Mouse (Mus musculus) hindbrain, postnatal 0 days (tissue): ENCODE results near the gene Cacfd1. TPM values are rescaled to one million over a fixed set of nuclear protein-coding genes. Genes with fewer than 3 reads are reported as not detected.

Source experiments
- ATAC-seq: fragments of 200-750 bp; cut with Nextera tagmentation; 2 replicates; pipeline ENCODE4 v1.8.0; 2017; ENCODE audit warnings: mild to moderate bottlenecking, moderate TSS enrichment, moderate library complexity
- DNase-seq: peaks from one replicate; pipeline ENCODE4 v3.0.0-alpha.2; 2015; ENCODE audit warnings: low spot score
- H3K27ac ChIP-seq: fragments of 300-500 bp; sonication (generic); 2 replicates; pipeline ENCODE4 v1.5.1; 2014; ENCODE audit warnings: mild to moderate bottlenecking
- H3K27me3 ChIP-seq: fragments of 300-500 bp; sonication (generic); 2 replicates; pipeline ENCODE4 v1.6.1; 2014; ENCODE audit warnings: low read length, mixed read lengths; ENCODE audit not compliant: insufficient read depth
- H3K36me3 ChIP-seq: fragments of 300-500 bp; sonication (generic); 2 replicates; pipeline ENCODE4 v1.6.1; 2014; ENCODE audit warnings: low read length, mixed read lengths; ENCODE audit not compliant: insufficient read depth
- H3K4me1 ChIP-seq: fragments of 300-500 bp; sonication (generic); 2 replicates; pipeline ENCODE4 v1.6.1; 2014; ENCODE audit warnings: antibody characterized with exemption, low read length, mixed read lengths; ENCODE audit not compliant: insufficient read depth
- H3K4me2 ChIP-seq: fragments of 300-500 bp; sonication (generic); 2 replicates; pipeline ENCODE4 v1.6.1; 2014; ENCODE audit warnings: low read depth, mild to moderate bottlenecking, low read length, moderate library complexity, mixed read lengths
- H3K4me3 ChIP-seq: fragments of 300-500 bp; sonication (generic); 2 replicates; pipeline ENCODE4 v1.5.1; 2014; ENCODE audit warnings: low read length
- H3K9ac ChIP-seq: fragments of 300-500 bp; sonication (generic); replicated peaks from 2 replicates; pipeline ENCODE4 v1.6.1; 2014; ENCODE audit warnings: mild to moderate bottlenecking, low read length, moderate library complexity, mixed read lengths
- H3K9me3 ChIP-seq: fragments of 300-500 bp; sonication (generic); 2 replicates; pipeline ENCODE4 v1.6.1; 2016; ENCODE audit warnings: low read length, mixed read lengths
- CTCF ChIP-seq: IDR thresholded peaks from 2 replicates; pipeline ENCODE4 v1.5.1; 2016; ENCODE audit warnings: antibody characterized with exemption, control low read depth, low read depth
- WGBS: fragments of 180-500 bp; shearing (Covaris S2); extraction: QIAGEN DNeasy Blood & Tissue Kit; methylation state at CpG from one replicate; pipeline ENCODE4 v1.1.7; 2014; 5-methylcytosine and 5-hydroxymethylcytosine counted together
- polyA plus RNA-seq: library from polyadenylated mRNA; unstranded; fragments of >200 nt; fragmentation: Nextera tagmentation; extraction: Ambion mirVana; gene quantifications from 2 replicates; pipeline ENCODE4 v1.2.1, GENCODE M21; 2015
- total RNA-seq: library from RNA; depleted of rRNA; stranded (reverse); fragments of >200 nt; gene quantifications from 2 replicates; pipeline ENCODE4 v1.2.3, GENCODE M21; 2014

Cacfd1 gene
- total and polyA plus RNA-seq, 2 experiments from 2014 or later, result 50.1 to 90.6 TPM

- Histone ChIP-seq H3K9ac (no peak overlapping the region), H3K27ac (no peak overlapping the region), H3K9me3 (no peaks in the 10 kb centered on the region), H3K4me3 (no peak overlapping the region), H3K27me3 (no peaks in the 10 kb centered on the region), H3K4me1 (peaks cover 13% of the 10 kb centered on the region), H3K4me2 (no peak overlapping the region), H3K36me3 (no peaks in the 10 kb centered on the region)
- ATAC-seq (no peak), DNase-seq (no peak)
- 80% methylated on average over 7 of the region's 7 CpGs for WGBS
- TF ChIP-seq CTCF, result no peak
Measured at GRCm38 (mm10) chr2:27007701-27008100, 2.0 kb upstream of the Cacfd1 start.

- ATAC-seq (peak; percentile 81), DNase-seq (peak; percentile 81)
- 50% methylated on average over 5 of the region's 5 CpGs for WGBS
- peaks cover 38% of the 10 kb centered on the region for H3K36me3 ChIP-seq
- H3K9me3 ChIP-seq, result no peaks in the 10 kb centered on the region
- H3K4me1 ChIP-seq, result no peaks in the 10 kb centered on the region
- H3K27me3 ChIP-seq, result no peaks in the 10 kb centered on the region
- H3K9ac ChIP-seq, result no peak overlapping the region
- H3K4me2 ChIP-seq, result no peak overlapping the region
- no peak overlapping the region for H3K27ac ChIP-seq
- TF ChIP-seq CTCF, result peak; percentile 97
- no peak overlapping the region for H3K4me3 ChIP-seq
Measured at GRCm38 (mm10) chr2:27017802-27018201, 8.1 kb downstream of the Cacfd1 start.

DNA sequence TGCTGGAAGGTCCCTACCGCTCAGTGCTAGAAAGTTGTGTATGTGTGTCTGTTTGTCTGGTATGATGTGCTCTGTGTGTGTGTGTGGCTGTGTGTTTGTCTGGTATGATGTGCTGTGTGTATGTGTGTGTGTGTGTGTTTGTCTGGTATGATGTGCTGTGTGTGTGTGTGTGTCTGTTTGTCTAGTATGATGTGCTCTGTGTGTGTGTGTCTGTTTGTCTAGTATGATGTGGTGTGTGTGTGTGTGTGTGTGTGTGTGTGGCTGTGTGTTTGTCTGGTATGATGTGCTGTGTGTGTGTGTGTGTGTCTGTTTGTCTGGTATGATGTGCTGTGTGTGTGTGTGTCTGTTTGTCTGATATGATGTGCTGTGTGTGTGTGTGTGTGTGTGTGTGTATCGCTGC, 9.8 kb downstream of the Cacfd1 start:
- TF ChIP-seq CTCF, result no peak
- H3K4me2 ChIP-seq, result no peak overlapping the region
- no peak for DNase-seq
- no peak overlapping the region for H3K4me3 ChIP-seq
- H3K9ac ChIP-seq, result no peak overlapping the region
- no peak overlapping the region for H3K27ac ChIP-seq
- no peaks in the 10 kb centered on the region for H3K9me3 ChIP-seq
- no peaks in the 10 kb centered on the region for H3K4me1 ChIP-seq
- H3K36me3 ChIP-seq, result peaks cover 28% of the 10 kb centered on the region
- no peaks in the 10 kb centered on the region for H3K27me3 ChIP-seq
- 93% methylated on average over 2 of the region's 2 CpGs for WGBS
- no peak for ATAC-seq

DNA sequence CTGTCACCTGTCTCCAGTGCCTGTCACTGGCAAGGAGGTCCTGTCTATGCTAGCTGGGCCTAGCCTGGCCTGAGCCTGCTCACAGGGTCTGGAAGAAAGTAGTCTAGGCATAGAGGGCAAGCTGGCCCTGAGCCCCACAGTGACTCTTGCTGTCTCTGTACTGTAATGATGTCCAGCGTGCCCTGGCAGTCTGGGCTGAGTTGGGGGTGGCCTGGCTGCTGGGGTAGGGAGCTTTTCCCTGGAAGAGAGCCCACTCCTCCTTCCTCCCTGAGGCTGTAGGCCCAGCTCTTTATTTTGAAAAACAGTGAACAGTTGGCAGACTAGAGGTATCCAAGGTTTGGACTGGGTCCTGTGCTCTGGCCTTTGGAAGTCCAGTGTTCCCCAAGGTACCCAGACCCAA, 11.4 kb downstream of the Cacfd1 start:
- Histone ChIP-seq H3K4me3 (no peak overlapping the region), H3K27me3 (no peaks in the 10 kb centered on the region), H3K27ac (peak overlapping the region; percentile 36; the same call in 1 of the 2 replicates), H3K9me3 (no peaks in the 10 kb centered on the region), H3K4me1 (no peaks in the 10 kb centered on the region), H3K4me2 (no peak overlapping the region), H3K36me3 (peaks cover 13% of the 10 kb centered on the region), H3K9ac (no peak overlapping the region)
- DNase-seq (no peak), ATAC-seq (peak; percentile 8; the same call in 1 of the 2 replicates)
- 40% methylated on average over 1 of the region's 1 CpGs for WGBS
- no peak for TF ChIP-seq CTCF

- no peak for TF ChIP-seq CTCF
- H3K4me3 ChIP-seq, result no peak overlapping the region
- ATAC-seq (no peak), DNase-seq (no peak)
- peaks cover 11% of the 10 kb centered on the region for H3K4me1 ChIP-seq
- H3K36me3 ChIP-seq, result 0 out of 2 replicates have a peak, but pooled peaks cover 5% of the 10 kb centered on the region
- no peaks in the 10 kb centered on the region for H3K9me3 ChIP-seq
- no peak overlapping the region for H3K9ac ChIP-seq
- no peaks in the 10 kb centered on the region for H3K27me3 ChIP-seq
- H3K4me2 ChIP-seq, result no peak overlapping the region
- no peak overlapping the region for H3K27ac ChIP-seq
- WGBS, result 77% methylated on average over 6 of the region's 6 CpGs
Measured at GRCm38 (mm10) chr2:27022612-27023011, 12.9 kb downstream of the Cacfd1 start.

DNA sequence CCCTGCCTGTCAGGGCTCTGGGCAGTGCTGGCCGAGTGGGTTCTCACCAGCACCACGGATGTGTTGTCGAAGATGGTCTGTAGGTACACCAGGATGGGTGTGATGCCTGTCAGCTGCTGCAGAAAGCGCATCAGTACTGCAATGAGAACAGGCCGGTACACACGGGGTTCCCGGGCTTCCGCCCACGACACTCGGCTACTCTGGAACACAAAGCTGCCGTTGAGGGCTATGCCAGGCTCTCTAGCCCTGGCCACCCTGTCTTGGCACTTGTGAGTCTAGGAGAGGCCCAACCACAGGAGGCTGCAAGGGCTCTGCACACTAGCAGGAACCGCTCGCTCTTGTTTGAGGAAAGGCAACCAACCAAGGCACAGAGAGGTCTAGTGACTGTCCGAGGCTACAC, 14.4 kb downstream of the Cacfd1 start:
- Histone ChIP-seq H3K27ac (no peak overlapping the region), H3K27me3 (no peaks in the 10 kb centered on the region), H3K4me2 (no peak overlapping the region), H3K9ac (no peak overlapping the region), H3K36me3 (no peaks in the 10 kb centered on the region), H3K4me1 (peaks cover 12% of the 10 kb centered on the region), H3K4me3 (no peak overlapping the region), H3K9me3 (no peaks in the 10 kb centered on the region)
- DNase-seq, result no peak
- ATAC-seq, result no peak
- 77% methylated on average over 14 of the region's 14 CpGs for WGBS
- no peak for TF ChIP-seq CTCF

DNA sequence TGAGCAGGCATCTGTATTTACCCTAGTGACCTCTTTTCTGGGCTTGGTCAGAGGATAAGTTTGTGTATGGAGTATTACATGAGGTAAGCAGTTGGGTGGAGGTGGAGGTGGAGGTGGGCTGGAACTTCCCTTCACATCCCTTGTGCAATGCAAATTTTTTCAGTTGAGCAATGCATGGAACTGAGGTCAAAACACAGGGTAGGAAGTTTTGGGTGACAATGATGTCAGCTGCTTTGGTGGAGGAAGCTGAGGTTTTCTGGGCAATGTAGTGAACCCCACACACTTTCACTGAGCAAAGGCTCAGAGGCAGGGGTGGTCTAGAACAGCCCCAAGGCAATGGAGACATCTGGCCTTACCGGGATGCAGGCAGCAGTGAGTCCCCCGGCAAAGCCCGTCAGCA, 15.8 kb downstream of the Cacfd1 start:
- 86% methylated on average over 3 of the region's 3 CpGs for WGBS
- no peak for TF ChIP-seq CTCF
- H3K9me3 ChIP-seq, result no peaks in the 10 kb centered on the region
- no peak overlapping the region for H3K27ac ChIP-seq
- H3K9ac ChIP-seq, result no peak overlapping the region
- no peak for ATAC-seq
- DNase-seq, result no peak
- no peaks in the 10 kb centered on the region for H3K27me3 ChIP-seq
- peaks cover 12% of the 10 kb centered on the region for H3K4me1 ChIP-seq
- H3K4me2 ChIP-seq, result no peak overlapping the region
- H3K36me3 ChIP-seq, result no peaks in the 10 kb centered on the region
- H3K4me3 ChIP-seq, result no peak overlapping the region
